Mouse (Mus musculus) layer of hippocampus, adult 8-10 months (tissue): ENCODE results near the gene Ssbp4. TPM values are rescaled to one million over a fixed set of nuclear protein-coding genes. Genes with fewer than 3 reads are reported as not detected.

ENCODE experiments used
- DNase-seq, 2 experiments: peaks; one replicate each; pipeline ENCODE4 v3.0.0; 2022; ENCODE audit warnings: low spot score in 2 of 2
- total RNA-seq, 4 experiments: library from RNA; stranded (reverse); gene quantifications; 2 replicates each; pipeline ENCODE4 v1.2.4; 2022

Ssbp4 gene
- total RNA-seq, 4 experiments from 2014 or later, result 196 to 262 (median 224) TPM

DNA sequence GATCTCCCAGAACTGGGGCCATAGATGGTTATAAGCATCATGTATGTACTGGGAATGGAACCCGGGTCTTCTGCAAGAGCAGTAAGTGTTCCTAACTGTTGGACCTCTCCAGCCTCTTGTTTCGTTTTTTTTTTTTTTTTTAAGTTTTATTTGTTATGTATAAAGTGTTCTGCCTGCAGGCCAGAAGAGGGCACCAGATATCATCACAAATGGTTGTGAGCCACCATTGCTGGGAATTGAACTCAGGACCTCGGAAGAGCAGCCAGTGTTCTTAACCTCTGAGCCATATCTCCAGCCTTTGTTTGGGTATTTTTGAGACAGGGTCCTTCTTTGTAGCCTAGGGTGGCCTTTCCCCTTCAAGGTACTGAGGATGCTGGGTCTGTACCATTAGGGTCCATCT lies 49.7 kb downstream of the Ssbp4 start:
- DNase-seq, result no peak

DNA sequence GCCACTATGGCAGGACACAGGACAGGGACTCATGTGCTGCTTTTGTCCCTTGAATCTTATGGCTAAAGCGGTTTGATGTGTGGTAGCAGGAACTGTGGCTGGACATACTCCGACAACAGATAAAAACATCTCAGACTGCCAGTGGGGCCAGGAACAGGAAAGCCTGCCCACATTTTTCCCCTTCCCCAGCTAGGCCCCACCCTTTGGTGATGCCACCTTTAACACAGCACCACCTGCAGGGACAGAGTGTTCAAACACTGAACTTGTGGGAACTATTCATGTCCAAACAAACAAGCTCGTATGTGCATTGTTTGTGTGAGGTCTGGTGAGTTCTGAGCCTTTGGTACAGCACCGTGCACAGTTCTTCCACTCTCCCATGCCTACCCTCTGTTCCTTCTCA lies 50.3 kb downstream of the Ssbp4 start:
- DNase-seq, result no peak

DNA sequence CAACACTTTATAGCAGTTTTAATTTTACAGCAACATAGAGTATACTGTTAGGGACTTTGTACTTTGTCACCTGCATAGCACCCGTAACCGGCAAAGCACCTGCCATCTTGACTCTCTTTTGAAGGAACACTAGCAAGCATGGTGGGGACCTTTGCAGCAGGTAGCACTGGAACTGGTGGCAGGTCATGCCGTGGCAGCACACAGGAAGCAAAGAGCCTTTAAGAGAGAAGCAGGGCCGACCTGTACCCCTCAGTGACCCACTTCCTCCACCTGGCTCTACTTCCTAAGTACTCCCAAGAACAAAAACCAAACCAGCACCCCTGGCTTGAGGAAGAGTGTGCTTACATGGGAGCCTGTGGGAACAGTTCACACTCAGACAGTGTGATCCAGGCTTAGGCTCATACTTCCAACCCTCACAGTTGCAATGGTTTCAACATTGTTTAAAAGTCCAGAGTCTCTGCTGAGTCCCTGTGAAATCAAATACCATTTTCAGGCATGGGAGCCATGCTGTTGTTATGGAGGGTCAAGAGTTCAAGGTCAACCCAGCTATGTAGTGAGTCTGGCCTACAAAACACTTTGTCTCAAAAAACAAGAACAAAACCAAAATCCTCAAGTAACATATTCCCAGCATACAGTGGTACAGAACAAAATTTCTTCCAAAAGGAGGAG lies 53.5 kb downstream of the Ssbp4 start:
- no peak for DNase-seq

DNA sequence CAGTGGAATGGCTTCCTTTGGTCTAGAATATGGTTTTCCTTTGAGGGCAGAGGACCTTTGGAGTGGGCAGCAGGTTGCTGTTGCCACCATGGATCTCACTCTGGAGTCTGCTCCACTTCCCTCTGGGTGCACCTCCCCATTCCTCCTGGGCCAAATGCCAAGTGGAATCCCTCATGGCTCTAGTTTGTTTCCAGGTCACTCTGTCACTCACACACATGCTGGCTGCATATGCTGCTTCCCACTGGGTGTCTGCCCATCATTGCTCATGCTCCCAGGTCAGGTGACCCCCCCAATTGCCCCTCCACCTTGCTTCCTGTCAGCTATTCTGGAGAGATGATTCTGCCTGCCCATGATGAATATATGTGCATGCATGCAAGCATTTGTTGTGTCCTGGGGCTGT lies 54.9 kb downstream of the Ssbp4 start:
- no peak for DNase-seq

DNA sequence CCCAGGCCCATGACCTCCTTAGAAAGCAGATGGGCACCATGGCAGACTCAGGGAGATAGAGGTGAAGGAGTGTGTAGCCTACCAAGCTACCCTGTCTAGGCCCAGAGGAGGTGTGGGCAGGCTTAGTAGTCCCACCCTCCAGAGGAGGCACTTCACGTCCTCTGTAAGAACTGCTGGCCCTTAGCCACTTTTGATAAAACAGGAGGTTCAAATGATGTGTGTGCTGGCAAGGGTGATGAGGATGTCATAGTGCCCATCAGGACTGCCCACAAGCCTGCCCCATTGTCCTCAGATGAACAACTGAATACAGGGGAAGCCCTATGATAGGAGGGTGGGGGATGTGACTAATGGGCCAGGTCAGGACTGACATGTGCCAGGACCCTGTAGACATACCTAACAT lies 55.8 kb downstream of the Ssbp4 start:
- no peak for DNase-seq

DNA sequence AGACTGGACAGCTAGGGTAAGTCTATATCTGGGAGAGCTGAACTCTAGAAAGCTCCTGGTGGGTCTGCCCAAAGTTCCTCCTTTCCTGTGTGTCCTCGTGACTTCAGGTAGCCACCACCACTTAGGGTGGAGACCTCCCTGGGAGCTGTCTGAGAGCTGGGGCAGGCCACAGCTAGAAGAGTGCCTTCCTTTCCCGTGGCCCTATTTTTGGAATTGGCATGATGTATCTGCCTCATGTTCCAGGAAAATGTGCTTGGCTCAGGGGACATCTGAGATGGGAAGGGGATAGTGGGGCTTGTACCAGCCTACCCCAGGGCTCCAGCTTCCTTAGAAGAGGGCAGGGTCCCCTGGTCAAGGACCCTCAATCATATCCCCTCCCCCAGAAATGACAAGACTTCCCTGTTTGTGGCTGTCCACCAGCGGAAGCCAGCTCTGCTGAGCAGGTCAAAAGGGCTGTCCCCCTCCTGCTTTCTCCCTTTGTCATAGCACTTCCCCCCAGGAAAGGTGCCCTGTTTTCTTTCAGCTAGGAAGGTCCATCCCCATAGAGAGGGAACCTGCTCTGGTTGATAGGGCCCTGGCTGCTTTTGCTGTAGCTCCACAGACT lies 57.0 kb downstream of the Ssbp4 start:
- DNase-seq, result no peak

DNA sequence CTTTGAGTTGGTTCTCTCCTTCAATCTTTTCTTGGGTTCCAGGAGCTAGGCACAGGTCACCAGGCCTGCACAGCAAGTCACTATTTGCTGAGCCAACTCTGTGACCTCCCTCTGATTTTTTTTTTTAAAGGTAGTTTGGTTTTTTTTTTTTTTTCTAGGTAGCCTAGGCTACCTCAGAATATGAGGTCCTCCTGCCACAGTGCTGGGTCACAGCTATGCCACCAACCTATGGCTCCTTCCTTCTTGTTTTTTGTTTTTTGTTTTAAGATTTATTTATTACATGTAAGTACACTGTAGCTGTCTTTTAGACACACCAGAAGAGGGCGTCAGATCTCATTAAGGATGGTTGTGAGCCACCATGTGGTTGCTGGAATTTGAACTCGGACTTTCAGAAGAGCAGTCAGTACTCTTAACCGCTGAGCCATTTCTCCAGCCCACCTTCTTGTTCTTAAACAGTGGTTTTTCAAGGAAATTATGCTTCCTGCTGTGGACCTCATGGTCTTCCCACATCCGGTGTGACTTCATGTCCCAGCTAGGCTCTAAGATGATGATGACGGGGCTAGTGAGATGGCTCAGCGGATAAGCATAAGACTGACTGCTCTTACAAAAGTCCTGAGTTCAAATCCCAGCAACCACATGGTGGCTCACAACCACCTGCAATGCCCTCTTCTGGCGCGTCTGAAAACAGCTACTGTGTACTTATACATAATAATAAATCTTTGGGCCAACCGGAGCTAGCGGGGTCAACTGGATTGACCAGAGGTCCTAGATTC lies 59.1 kb downstream of the Ssbp4 start:
- DNase-seq, result no peak

- no peak for DNase-seq
These were observed 60.9 kb downstream of the Ssbp4 start for GRCm38 (mm10) chr8:70547762-70548161.

Other genes with a start within 250 kb of the Ssbp4 start
- 1 to 10 TPM in 1 of 4 experiments, under 1 TPM in 3; 0.31 to 1.4 (median 0.73) TPM for gene Comp, start 235.3 kb downstream of the Ssbp4 start, total RNA-seq
- gene Crtc1, start 169.3 kb downstream of the Ssbp4 start, total RNA-seq, result 100 to 1,000 TPM; 154 to 203 (median 177) TPM
- 10 to 100 TPM; 48.4 to 56.6 (median 53.1) TPM for gene Klhl26, start 131.9 kb downstream of the Ssbp4 start, total RNA-seq
- 100 to 1,000 TPM; 284 to 307 (median 293) TPM for gene Tmem59l, start 121.5 kb downstream of the Ssbp4 start, total RNA-seq
- 10 to 100 TPM; 20.4 to 31.5 (median 30.1) TPM for gene Crlf1, start 115.7 kb downstream of the Ssbp4 start, total RNA-seq
- gene Rex1bd, start 102.1 kb downstream of the Ssbp4 start, total RNA-seq, result 100 to 1,000 TPM in 2 of 4 experiments, 10 to 100 TPM in 2; 86.4 to 104 (median 97.3) TPM
- 1,000 to 10,000 TPM in 2 of 4 experiments, 100 to 1,000 TPM in 2; 772 to 1,065 (median 933) TPM for gene Uba52, start 98.1 kb downstream of the Ssbp4 start, total RNA-seq
- gene Fkbp8, start 81.1 kb downstream of the Ssbp4 start, total RNA-seq, result 100 to 1,000 TPM; 420 to 440 (median 425) TPM
- gene Kxd1, start 80.9 kb downstream of the Ssbp4 start, total RNA-seq, result 10 to 100 TPM; 36.7 to 46.9 (median 39.6) TPM
- 10 to 100 TPM; 19.6 to 22.0 (median 20.8) TPM for gene Ell, start 69.4 kb downstream of the Ssbp4 start, total RNA-seq
- 10 to 100 TPM; 42.8 to 55.9 (median 51.8) TPM for gene Isyna1, start 14.5 kb downstream of the Ssbp4 start, total RNA-seq
- 1 to 10 TPM in 2 of 4 experiments, under 1 TPM in 2; 0.24 to 1.6 (median 1.1) TPM for gene Lrrc25, start 7.3 kb upstream of the Ssbp4 start, total RNA-seq
- not detected for gene Gdf15, start 23.6 kb upstream of the Ssbp4 start, total RNA-seq
- gene Pgpep1, start 51.5 kb upstream of the Ssbp4 start, total RNA-seq, result 10 to 100 TPM; 19.8 to 34.7 (median 23.3) TPM
- 10 to 100 TPM; 57.1 to 66.2 (median 64.1) TPM for gene Lsm4, start 64.4 kb upstream of the Ssbp4 start, total RNA-seq
- gene Jund, start 90.1 kb upstream of the Ssbp4 start, total RNA-seq, result 100 to 1,000 TPM; 149 to 190 (median 160) TPM
- under 1 TPM in 2 of 4 experiments, not detected in 2; 0.14 to 0.16 TPM for gene Iqcn, start 94.6 kb upstream of the Ssbp4 start, total RNA-seq
- gene Gm3336, start 109.7 kb upstream of the Ssbp4 start, total RNA-seq, result not detected
- gene Pde4c, start 114.8 kb upstream of the Ssbp4 start, total RNA-seq, result 1 to 10 TPM; 1.1 to 2.9 (median 1.5) TPM
- 100 to 1,000 TPM; 732 to 771 (median 756) TPM for gene Rab3a, start 145.8 kb upstream of the Ssbp4 start, total RNA-seq
- 10 to 100 TPM; 30.3 to 38.5 (median 31.7) TPM for gene Mpv17l2, start 152.1 kb upstream of the Ssbp4 start, total RNA-seq
- gene Pik3r2, start 167.8 kb upstream of the Ssbp4 start, total RNA-seq, result 100 to 1,000 TPM; 145 to 157 (median 153) TPM
- 100 to 1,000 TPM; 340 to 427 (median 396) TPM for gene Mast3, start 196.2 kb upstream of the Ssbp4 start, total RNA-seq
- 1 to 10 TPM in 1 of 4 experiments, under 1 TPM in 3; 0.83 to 1.1 (median 0.85) TPM for gene Il12rb1, start 199.6 kb upstream of the Ssbp4 start, total RNA-seq
- gene Arrdc2, start 230.8 kb upstream of the Ssbp4 start, total RNA-seq, result 10 to 100 TPM; 14.8 to 25.8 (median 21.3) TPM